Mouse (Mus musculus) hindbrain, postnatal 0 days (tissue): Measurements from ENCODE around the gene Wee1. TPM values are rescaled to one million over a fixed set of nuclear protein-coding genes. Genes with fewer than 3 reads are reported as not detected.

Source experiments
- ATAC-seq: fragments of 200-750 bp; cut with Nextera tagmentation; 2 replicates; pipeline ENCODE4 v1.8.0; 2017; ENCODE audit warnings: mild to moderate bottlenecking, moderate TSS enrichment, moderate library complexity
- DNase-seq: peaks from one replicate; pipeline ENCODE4 v3.0.0-alpha.2; 2015; ENCODE audit warnings: low spot score
- H3K27ac ChIP-seq: fragments of 300-500 bp; sonication (generic); 2 replicates; pipeline ENCODE4 v1.5.1; 2014; ENCODE audit warnings: mild to moderate bottlenecking
- H3K27me3 ChIP-seq: fragments of 300-500 bp; sonication (generic); 2 replicates; pipeline ENCODE4 v1.6.1; 2014; ENCODE audit warnings: low read length, mixed read lengths; ENCODE audit not compliant: insufficient read depth
- H3K36me3 ChIP-seq: fragments of 300-500 bp; sonication (generic); 2 replicates; pipeline ENCODE4 v1.6.1; 2014; ENCODE audit warnings: low read length, mixed read lengths; ENCODE audit not compliant: insufficient read depth
- H3K4me1 ChIP-seq: fragments of 300-500 bp; sonication (generic); 2 replicates; pipeline ENCODE4 v1.6.1; 2014; ENCODE audit warnings: antibody characterized with exemption, low read length, mixed read lengths; ENCODE audit not compliant: insufficient read depth
- H3K4me2 ChIP-seq: fragments of 300-500 bp; sonication (generic); 2 replicates; pipeline ENCODE4 v1.6.1; 2014; ENCODE audit warnings: low read depth, mild to moderate bottlenecking, low read length, moderate library complexity, mixed read lengths
- H3K4me3 ChIP-seq: fragments of 300-500 bp; sonication (generic); 2 replicates; pipeline ENCODE4 v1.5.1; 2014; ENCODE audit warnings: low read length
- H3K9ac ChIP-seq: fragments of 300-500 bp; sonication (generic); replicated peaks from 2 replicates; pipeline ENCODE4 v1.6.1; 2014; ENCODE audit warnings: mild to moderate bottlenecking, low read length, moderate library complexity, mixed read lengths
- H3K9me3 ChIP-seq: fragments of 300-500 bp; sonication (generic); 2 replicates; pipeline ENCODE4 v1.6.1; 2016; ENCODE audit warnings: low read length, mixed read lengths
- CTCF ChIP-seq: IDR thresholded peaks from 2 replicates; pipeline ENCODE4 v1.5.1; 2016; ENCODE audit warnings: antibody characterized with exemption, control low read depth, low read depth
- WGBS: fragments of 180-500 bp; shearing (Covaris S2); extraction: QIAGEN DNeasy Blood & Tissue Kit; methylation state at CpG from one replicate; pipeline ENCODE4 v1.1.7; 2014; 5-methylcytosine and 5-hydroxymethylcytosine counted together
- polyA plus RNA-seq: library from polyadenylated mRNA; unstranded; fragments of >200 nt; fragmentation: Nextera tagmentation; extraction: Ambion mirVana; gene quantifications from 2 replicates; pipeline ENCODE4 v1.2.1, GENCODE M21; 2015
- total RNA-seq: library from RNA; depleted of rRNA; stranded (reverse); fragments of >200 nt; gene quantifications from 2 replicates; pipeline ENCODE4 v1.2.3, GENCODE M21; 2014

The Wee1 gene
- total and polyA plus RNA-seq, 2 experiments from 2014 or later, result 5.6 to 8.2 TPM

- TF ChIP-seq CTCF, result 0 out of 2 replicates have a peak, but pooled peaks have one; percentile 8
- no peaks in the 10 kb centered on the region; the same call in 1 of the 2 replicates for H3K4me1 ChIP-seq
- no peaks in the 10 kb centered on the region for H3K9me3 ChIP-seq
- H3K4me3 ChIP-seq, result no peak overlapping the region
- no peak for ATAC-seq
- no peaks in the 10 kb centered on the region for H3K36me3 ChIP-seq
- no peak overlapping the region for H3K4me2 ChIP-seq
- no peak for DNase-seq
- H3K27ac ChIP-seq, result no peak overlapping the region
- no peak overlapping the region for H3K9ac ChIP-seq
- 90% methylated on average over 6 of the region's 6 CpGs for WGBS
- no peaks in the 10 kb centered on the region for H3K27me3 ChIP-seq
These were observed 41.2 kb downstream of the Wee1 start for GRCm38 (mm10) chr7:110163024-110163423.

GRCm38 (mm10) chr7:110164103-110164681, 42.3 kb downstream of the Wee1 start:
- ATAC-seq, result peak; percentile 81

GRCm38 (mm10) chr7:110164712-110165122, 42.9 kb downstream of the Wee1 start:
- H3K4me1 ChIP-seq, result no peaks in the 10 kb centered on the region; the same call in 1 of the 2 replicates
- DNase-seq (peak; percentile 94), ATAC-seq (peak; percentile 93)
- peak overlapping the region; percentile 82 for H3K4me2 ChIP-seq
- no peaks in the 10 kb centered on the region for H3K27me3 ChIP-seq
- peak overlapping the region; percentile 46 for H3K4me3 ChIP-seq
- WGBS, result 0% methylated on average over 20 of the region's 20 CpGs
- peak overlapping the region; percentile 51 for H3K9ac ChIP-seq
- no peaks in the 10 kb centered on the region for H3K9me3 ChIP-seq
- peak; percentile 95 for TF ChIP-seq CTCF
- H3K27ac ChIP-seq, result peak overlapping the region; percentile 84
- no peaks in the 10 kb centered on the region for H3K36me3 ChIP-seq

More at GRCm38 (mm10) chr7:110164103-110164681, 42.3 kb downstream of the Wee1 start:
- no peaks in the 10 kb centered on the region for H3K9me3 ChIP-seq
- H3K27ac ChIP-seq, result peak overlapping the region; percentile 84
- H3K27me3 ChIP-seq, result no peaks in the 10 kb centered on the region
- no peaks in the 10 kb centered on the region; the same call in 1 of the 2 replicates for H3K4me1 ChIP-seq
- WGBS, result under 1% methylated on average over 24 of the region's 24 CpGs
- peak overlapping the region; percentile 46 for H3K4me3 ChIP-seq
- peak overlapping the region; percentile 82 for H3K4me2 ChIP-seq
- H3K9ac ChIP-seq, result peak overlapping the region; percentile 51
- peak; percentile 75 for TF ChIP-seq CTCF
- no peaks in the 10 kb centered on the region for H3K36me3 ChIP-seq
- DNase-seq, result peak; percentile 86

DNA sequence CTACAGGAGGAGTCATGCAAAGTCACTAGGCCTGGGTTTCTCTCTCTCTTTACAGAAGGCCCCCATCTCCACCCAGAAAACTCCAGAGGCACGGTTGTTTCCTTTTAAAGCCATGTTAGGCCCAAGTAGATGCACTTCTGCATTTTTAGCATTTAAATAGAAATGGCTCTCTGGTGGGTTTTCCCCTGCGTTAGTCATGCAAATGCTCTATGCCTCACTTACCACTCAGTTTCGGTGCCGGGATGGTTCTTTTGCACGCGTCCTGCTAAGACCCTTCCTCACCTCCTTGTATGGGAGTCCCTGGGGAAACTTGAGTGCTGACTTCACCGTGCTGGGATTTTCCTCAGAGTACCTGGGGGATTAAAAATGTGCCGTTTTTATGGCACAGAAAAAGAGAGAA, 44.4 kb downstream of the Wee1 start:
- no peaks in the 10 kb centered on the region; the same call in 1 of the 2 replicates for H3K4me1 ChIP-seq
- H3K27me3 ChIP-seq, result no peaks in the 10 kb centered on the region
- H3K27ac ChIP-seq, result no peak overlapping the region
- no peak overlapping the region for H3K4me2 ChIP-seq
- H3K36me3 ChIP-seq, result no peaks in the 10 kb centered on the region
- ATAC-seq, result no peak
- 55% methylated on average over 8 of the region's 8 CpGs for WGBS
- DNase-seq, result no peak
- H3K4me3 ChIP-seq, result no peak overlapping the region
- TF ChIP-seq CTCF, result no peak
- H3K9ac ChIP-seq, result no peak overlapping the region
- H3K9me3 ChIP-seq, result no peaks in the 10 kb centered on the region

DNA sequence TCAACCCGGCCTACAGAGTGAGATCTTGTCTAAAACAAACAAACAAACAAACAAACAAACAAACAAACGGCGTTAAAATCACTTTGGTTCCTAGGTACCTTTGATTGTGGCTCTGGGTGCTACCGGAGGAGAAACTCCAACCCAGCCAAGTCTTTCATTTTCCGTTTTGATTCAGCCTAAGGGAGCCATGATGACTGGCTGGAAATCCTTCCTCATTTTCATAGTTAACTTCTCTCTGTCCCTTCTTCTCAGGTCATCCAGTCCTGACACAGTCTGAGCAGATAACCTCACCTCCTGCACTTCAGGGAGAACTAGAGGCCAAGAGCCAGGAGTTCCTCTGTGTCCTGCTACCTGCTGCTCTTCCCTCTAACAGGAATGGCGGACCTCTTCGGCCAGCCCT, 57.4 kb downstream of the Wee1 start:
- ATAC-seq (no peak), DNase-seq (no peak)
- Histone ChIP-seq H3K4me2 (no peak overlapping the region), H3K9me3 (no peaks in the 10 kb centered on the region), H3K4me1 (no peaks in the 10 kb centered on the region), H3K27ac (no peak overlapping the region), H3K9ac (no peak overlapping the region), H3K4me3 (no peak overlapping the region), H3K36me3 (no peaks in the 10 kb centered on the region), H3K27me3 (no peaks in the 10 kb centered on the region)
- TF ChIP-seq CTCF, result no peak
- 93% methylated on average over 7 of the region's 7 CpGs for whole genome bisulfite sequencing

GRCm38 (mm10) chr7:110180613-110181012, 58.8 kb downstream of the Wee1 start:
- DNase-seq (no peak), ATAC-seq (no peak)
- no peaks in the 10 kb centered on the region for H3K36me3 ChIP-seq
- no peaks in the 10 kb centered on the region for H3K9me3 ChIP-seq
- no peak overlapping the region for H3K27ac ChIP-seq
- no peaks in the 10 kb centered on the region for H3K27me3 ChIP-seq
- no peaks in the 10 kb centered on the region for H3K4me1 ChIP-seq
- no peak overlapping the region for H3K9ac ChIP-seq
- no peak for TF ChIP-seq CTCF
- no peak overlapping the region for H3K4me3 ChIP-seq
- no peak overlapping the region for H3K4me2 ChIP-seq

- no peak for TF ChIP-seq CTCF
- H3K9me3 ChIP-seq, result no peaks in the 10 kb centered on the region
- no peak overlapping the region for H3K27ac ChIP-seq
- ATAC-seq, result no peak
- no peak overlapping the region for H3K9ac ChIP-seq
- H3K4me1 ChIP-seq, result no peaks in the 10 kb centered on the region
- DNase-seq, result no peak
- no peaks in the 10 kb centered on the region for H3K27me3 ChIP-seq
- no peak overlapping the region for H3K4me2 ChIP-seq
- WGBS, result 64% methylated on average over 8 of the region's 8 CpGs
- no peak overlapping the region for H3K4me3 ChIP-seq
- no peaks in the 10 kb centered on the region for H3K36me3 ChIP-seq
These were observed 59.6 kb downstream of the Wee1 start for GRCm38 (mm10) chr7:110181446-110181845.
